Mouse (Mus musculus): ENCODE data around the gene Grap. TPM values are rescaled to one million over a fixed set of nuclear protein-coding genes. Genes with fewer than 3 reads are reported as not detected.

Grap gene
- polyA plus RNA-seq, 1 experiment from 2014 or later = 4.7 TPM

DNA sequence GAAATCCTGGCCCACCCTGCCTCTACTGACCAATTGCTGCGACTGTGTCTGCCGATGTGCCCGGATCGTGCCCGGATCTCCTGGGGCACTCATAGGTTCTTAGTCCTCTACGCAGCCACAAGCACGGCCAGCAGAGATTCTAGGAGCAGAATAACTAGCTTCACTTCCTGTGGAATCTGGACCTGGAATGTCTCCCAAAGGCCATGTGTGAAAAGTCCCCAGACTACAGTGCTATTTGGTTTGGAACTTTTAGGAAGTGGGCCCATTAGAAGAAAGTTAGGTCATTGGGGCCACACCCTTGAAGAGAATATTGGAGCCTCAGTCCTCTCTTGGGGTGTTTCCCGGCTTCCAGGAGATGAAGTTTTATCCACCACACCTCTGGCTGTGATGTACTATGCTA is 34.9 kb upstream of the Grap start:
- H3K9me3 ChIP-seq (ENCODE audit: control insufficient read depth, low read length) = no peaks in the 10 kb centered on the region
- no peaks in the 10 kb centered on the region for H3K36me3 ChIP-seq (ENCODE audit: control insufficient read depth, insufficient read depth, low read length)
- WGBS = 93% methylated on average over 8 of the region's 8 CpGs
- H3K27ac ChIP-seq (ENCODE audit: low read depth, low read length) = no peak overlapping the region
- no peaks in the 10 kb centered on the region for H3K4me1 ChIP-seq (ENCODE audit: control insufficient read depth, insufficient read depth, low read length)
- H3K27me3 ChIP-seq (ENCODE audit: control insufficient read depth, insufficient read depth, low read length) = no peaks in the 10 kb centered on the region; the same call in 1 of the 2 replicates
- no peak for ATAC-seq (ENCODE audit: low read depth)
- no peak overlapping the region for H3K4me2 ChIP-seq (ENCODE audit: low read depth, low read length)
- H3K9ac ChIP-seq (replicated peaks; ENCODE audit: low read depth, low read length) = no peak overlapping the region
- no peak overlapping the region for H3K4me3 ChIP-seq (ENCODE audit: low read depth, low read length)

DNA sequence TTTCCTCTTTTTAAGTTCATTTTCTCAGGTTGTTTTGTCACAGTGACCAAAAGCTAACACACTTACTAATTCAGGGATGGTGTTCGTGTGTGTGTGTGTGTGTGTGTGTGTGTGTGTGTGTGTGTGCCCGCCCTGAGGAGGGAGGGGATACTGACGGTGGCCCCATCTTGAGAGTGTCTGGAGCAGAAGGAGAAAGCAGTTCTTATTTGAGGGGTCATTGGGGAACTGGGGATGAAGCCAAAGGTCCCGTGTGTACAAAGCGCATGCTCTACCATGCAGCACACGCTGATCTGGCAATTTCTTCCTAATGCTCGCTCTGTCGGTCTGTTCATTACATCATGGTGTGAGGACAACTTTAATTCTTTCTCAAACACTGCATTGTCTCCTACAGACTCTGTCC is 34.5 kb upstream of the Grap start:
- Histone ChIP-seq H3K9me3 (ENCODE audit: control insufficient read depth, low read length) (no peaks in the 10 kb centered on the region), H3K4me1 (ENCODE audit: control insufficient read depth, insufficient read depth, low read length) (no peaks in the 10 kb centered on the region), H3K36me3 (ENCODE audit: control insufficient read depth, insufficient read depth, low read length) (no peaks in the 10 kb centered on the region), H3K27ac (ENCODE audit: low read depth, low read length) (no peak overlapping the region), H3K27me3 (ENCODE audit: control insufficient read depth, insufficient read depth, low read length) (no peaks in the 10 kb centered on the region; the same call in 1 of the 2 replicates), H3K4me3 (ENCODE audit: low read depth, low read length) (no peak overlapping the region), H3K4me2 (ENCODE audit: low read depth, low read length) (no peak overlapping the region), H3K9ac (replicated peaks; ENCODE audit: low read depth, low read length) (no peak overlapping the region)
- ATAC-seq (ENCODE audit: low read depth) = no peak
- 82% methylated on average over 8 of the region's 8 CpGs for WGBS

DNA sequence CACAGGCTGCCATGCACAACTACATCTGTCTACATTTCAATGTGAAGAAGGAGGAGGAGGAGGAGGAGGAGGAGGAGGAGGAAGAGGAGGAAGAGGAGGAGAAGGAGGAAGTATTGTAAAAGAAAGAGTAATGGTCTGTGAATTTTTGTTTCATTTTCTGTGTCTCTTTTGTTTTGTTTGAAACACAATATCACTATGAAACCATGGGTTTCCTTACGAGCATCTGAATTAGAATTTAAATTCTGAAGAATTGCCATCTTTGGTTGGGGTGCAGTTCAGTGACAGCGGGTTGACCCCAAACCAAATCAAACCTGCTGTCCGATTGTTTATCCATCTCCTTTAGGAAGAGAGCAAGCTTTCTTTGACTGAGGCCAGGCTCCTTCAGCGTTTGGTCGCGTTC is 33.7 kb upstream of the Grap start:
- ATAC-seq (ENCODE audit: low read depth) = no peak
- no peaks in the 10 kb centered on the region for H3K9me3 ChIP-seq (ENCODE audit: control insufficient read depth, low read length)
- H3K4me3 ChIP-seq (ENCODE audit: low read depth, low read length) = peak overlapping the region; percentile 24; the same call in 1 of the 2 replicates
- H3K4me1 ChIP-seq (ENCODE audit: control insufficient read depth, insufficient read depth, low read length) = no peaks in the 10 kb centered on the region
- no peaks in the 10 kb centered on the region for H3K36me3 ChIP-seq (ENCODE audit: control insufficient read depth, insufficient read depth, low read length)
- H3K27me3 ChIP-seq (ENCODE audit: control insufficient read depth, insufficient read depth, low read length) = no peaks in the 10 kb centered on the region; the same call in 1 of the 2 replicates
- peak overlapping the region; percentile 68 for H3K4me2 ChIP-seq (ENCODE audit: low read depth, low read length)
- H3K9ac ChIP-seq (replicated peaks; ENCODE audit: low read depth, low read length) = no peak overlapping the region
- WGBS = 12% methylated on average over 6 of the region's 6 CpGs
- H3K27ac ChIP-seq (ENCODE audit: low read depth, low read length) = no peak overlapping the region

DNA sequence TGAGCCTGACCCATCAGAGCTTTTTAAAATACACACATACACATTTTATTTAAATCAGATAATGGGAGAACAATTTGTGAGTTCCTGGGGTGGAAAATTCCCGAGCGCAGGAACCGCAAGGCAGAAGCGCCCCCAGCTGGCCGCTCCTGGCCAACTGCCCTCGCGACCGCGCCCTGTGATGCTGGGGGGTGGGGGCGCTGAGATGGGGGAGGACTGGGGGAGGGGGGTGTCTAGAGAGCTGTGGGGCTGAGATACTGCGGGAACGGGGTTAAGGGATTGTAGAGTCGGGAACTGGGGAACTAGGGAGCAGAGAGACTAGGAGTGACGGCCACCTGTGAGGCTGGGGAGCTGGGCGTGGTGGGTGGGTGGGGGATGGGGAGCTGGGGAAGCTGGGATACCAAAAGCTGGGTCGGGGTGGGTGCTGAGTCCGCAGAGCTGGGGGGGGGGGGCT is 33.2 kb upstream of the Grap start:
- Histone ChIP-seq H3K4me2 (ENCODE audit: low read depth, low read length) (peak overlapping the region; percentile 68), H3K27me3 (ENCODE audit: control insufficient read depth, insufficient read depth, low read length) (no peaks in the 10 kb centered on the region; the same call in 1 of the 2 replicates), H3K4me1 (ENCODE audit: control insufficient read depth, insufficient read depth, low read length) (no peaks in the 10 kb centered on the region), H3K9ac (replicated peaks; ENCODE audit: low read depth, low read length) (0 out of 2 replicates have a peak overlapping the region, but pooled peaks have one; percentile 34), H3K27ac (ENCODE audit: low read depth, low read length) (no peak overlapping the region), H3K9me3 (ENCODE audit: control insufficient read depth, low read length) (no peaks in the 10 kb centered on the region), H3K4me3 (ENCODE audit: low read depth, low read length) (peak overlapping the region; percentile 24), H3K36me3 (ENCODE audit: control insufficient read depth, insufficient read depth, low read length) (no peaks in the 10 kb centered on the region)
- peak; percentile 60; the same call in 1 of the 2 replicates for ATAC-seq (ENCODE audit: low read depth)
- WGBS = 0% methylated on average over 17 of the region's 17 CpGs

DNA sequence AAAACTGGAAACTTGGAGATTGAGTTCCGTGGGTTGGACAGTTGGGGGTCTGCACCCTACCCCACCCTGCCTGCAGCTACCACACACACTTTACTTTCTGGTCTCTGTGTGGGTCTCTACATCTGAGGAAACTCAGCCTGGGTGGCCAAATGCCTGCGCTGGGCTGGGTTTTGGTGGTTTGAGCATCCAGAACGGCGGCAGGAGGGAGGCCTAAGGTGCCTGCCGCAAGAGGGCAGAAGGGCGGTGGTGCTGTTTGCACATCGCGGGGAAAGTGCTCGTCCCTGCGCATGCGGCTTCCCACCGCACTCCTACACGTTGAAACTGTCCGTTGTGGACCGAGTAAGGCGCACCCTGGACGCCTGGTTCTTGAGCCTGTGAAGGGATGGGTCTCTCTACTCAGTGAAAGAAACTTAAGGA is 32.8 kb upstream of the Grap start:
- under 1% methylated on average over 17 of the region's 17 CpGs for WGBS
- Histone ChIP-seq H3K4me2 (ENCODE audit: low read depth, low read length) (peak overlapping the region; percentile 68), H3K4me3 (ENCODE audit: low read depth, low read length) (peak overlapping the region; percentile 24), H3K27me3 (ENCODE audit: control insufficient read depth, insufficient read depth, low read length) (no peaks in the 10 kb centered on the region; the same call in 1 of the 2 replicates), H3K9me3 (ENCODE audit: control insufficient read depth, low read length) (no peaks in the 10 kb centered on the region), H3K4me1 (ENCODE audit: control insufficient read depth, insufficient read depth, low read length) (no peaks in the 10 kb centered on the region), H3K9ac (replicated peaks; ENCODE audit: low read depth, low read length) (peak overlapping the region; percentile 34; the same call in 1 of the 2 replicates), H3K27ac (ENCODE audit: low read depth, low read length) (no peak overlapping the region; the same call in 1 of the 2 replicates), H3K36me3 (ENCODE audit: control insufficient read depth, insufficient read depth, low read length) (no peaks in the 10 kb centered on the region)
- peak; percentile 61; the same call in 1 of the 2 replicates for ATAC-seq (ENCODE audit: low read depth)

DNA sequence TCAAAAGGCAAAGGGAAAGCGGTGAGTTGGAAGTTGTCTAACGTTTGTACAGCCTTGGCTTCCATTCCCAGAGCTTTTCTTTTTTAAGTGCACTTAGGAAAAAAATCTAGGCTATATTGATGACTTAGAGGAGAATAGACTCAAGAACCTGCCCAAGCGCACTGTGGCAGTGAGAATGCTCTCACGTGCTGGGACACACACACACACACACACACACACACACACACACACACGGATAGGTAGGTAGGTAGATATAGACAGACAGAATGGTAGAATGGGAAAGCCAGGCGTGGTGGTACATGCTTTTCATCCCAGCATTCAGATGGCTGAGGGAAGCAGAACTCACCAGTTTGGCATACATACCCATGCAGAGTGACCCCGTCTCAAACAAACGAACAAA is 32.3 kb upstream of the Grap start:
- H3K4me3 ChIP-seq (ENCODE audit: low read depth, low read length) = peak overlapping the region; percentile 24; the same call in 1 of the 2 replicates
- no peak overlapping the region for H3K27ac ChIP-seq (ENCODE audit: low read depth, low read length)
- no peaks in the 10 kb centered on the region for H3K9me3 ChIP-seq (ENCODE audit: control insufficient read depth, low read length)
- H3K4me1 ChIP-seq (ENCODE audit: control insufficient read depth, insufficient read depth, low read length) = no peaks in the 10 kb centered on the region
- no peaks in the 10 kb centered on the region for H3K36me3 ChIP-seq (ENCODE audit: control insufficient read depth, insufficient read depth, low read length)
- 0 out of 2 replicates have a peak overlapping the region, but pooled peaks have one; percentile 34 for H3K9ac ChIP-seq (replicated peaks; ENCODE audit: low read depth, low read length)
- H3K27me3 ChIP-seq (ENCODE audit: control insufficient read depth, insufficient read depth, low read length) = no peaks in the 10 kb centered on the region; the same call in 1 of the 2 replicates
- 64% methylated on average over 8 of the region's 8 CpGs for WGBS
- H3K4me2 ChIP-seq (ENCODE audit: low read depth, low read length) = peak overlapping the region; percentile 68
- ATAC-seq (ENCODE audit: low read depth) = no peak

DNA sequence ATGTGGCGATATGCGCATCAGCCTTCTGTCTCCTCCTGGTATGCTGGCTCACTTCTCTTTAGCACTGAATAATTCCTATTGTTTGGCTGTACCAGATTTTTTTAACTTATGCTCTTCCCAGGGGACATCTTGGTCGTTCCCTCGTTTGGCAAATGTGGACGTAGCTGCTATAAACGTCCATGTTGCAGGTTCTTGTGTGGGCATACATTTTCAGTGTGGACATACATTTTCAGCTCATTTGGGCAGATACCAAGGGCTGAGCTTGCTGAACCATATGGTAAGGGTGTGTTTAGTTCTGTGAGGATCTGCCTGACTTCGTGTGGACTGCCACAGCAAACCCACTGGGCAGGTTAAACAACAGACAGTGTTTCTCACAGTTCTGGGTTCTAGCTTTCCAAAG is 27.9 kb upstream of the Grap start:
- H3K9me3 ChIP-seq (ENCODE audit: control insufficient read depth, low read length) = no peaks in the 10 kb centered on the region
- H3K36me3 ChIP-seq (ENCODE audit: control insufficient read depth, insufficient read depth, low read length) = no peaks in the 10 kb centered on the region
- H3K27me3 ChIP-seq (ENCODE audit: control insufficient read depth, insufficient read depth, low read length) = no peaks in the 10 kb centered on the region; the same call in 1 of the 2 replicates
- no peak overlapping the region for H3K27ac ChIP-seq (ENCODE audit: low read depth, low read length)
- 76% methylated on average over 7 of the region's 7 CpGs for WGBS
- H3K4me2 ChIP-seq (ENCODE audit: low read depth, low read length) = no peak overlapping the region
- no peak overlapping the region for H3K4me3 ChIP-seq (ENCODE audit: low read depth, low read length)
- H3K9ac ChIP-seq (replicated peaks; ENCODE audit: low read depth, low read length) = no peak overlapping the region
- no peaks in the 10 kb centered on the region for H3K4me1 ChIP-seq (ENCODE audit: control insufficient read depth, insufficient read depth, low read length)
- ATAC-seq (ENCODE audit: low read depth) = no peak

DNA sequence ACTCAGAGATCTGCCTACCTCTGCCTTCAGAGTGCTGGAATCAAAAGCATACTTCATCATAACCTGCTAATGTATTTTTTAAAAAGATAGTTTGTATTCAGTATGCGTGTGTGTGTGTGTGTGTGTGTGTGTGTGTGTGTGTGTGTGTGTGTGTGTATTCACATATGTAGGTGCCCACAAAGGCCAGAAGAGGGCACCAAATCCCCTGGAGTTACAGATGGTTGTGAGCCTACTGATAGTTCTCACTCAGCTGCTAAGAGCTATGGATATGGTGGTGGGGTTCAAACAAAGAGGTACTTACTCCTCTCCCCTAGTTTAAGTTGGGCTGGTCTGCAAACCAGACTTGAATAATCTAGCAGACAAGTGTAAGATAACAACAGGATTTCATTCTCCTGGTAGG is 26.6 kb upstream of the Grap start:
- Histone ChIP-seq H3K9me3 (ENCODE audit: control insufficient read depth, low read length) (no peaks in the 10 kb centered on the region), H3K9ac (replicated peaks; ENCODE audit: low read depth, low read length) (no peak overlapping the region), H3K4me2 (ENCODE audit: low read depth, low read length) (no peak overlapping the region), H3K4me1 (ENCODE audit: control insufficient read depth, insufficient read depth, low read length) (no peaks in the 10 kb centered on the region), H3K27ac (ENCODE audit: low read depth, low read length) (no peak overlapping the region), H3K27me3 (ENCODE audit: control insufficient read depth, insufficient read depth, low read length) (no peaks in the 10 kb centered on the region; the same call in 1 of the 2 replicates), H3K36me3 (ENCODE audit: control insufficient read depth, insufficient read depth, low read length) (no peaks in the 10 kb centered on the region), H3K4me3 (ENCODE audit: low read depth, low read length) (no peak overlapping the region)
- WGBS = 94% methylated on average over 1 of the region's 1 CpGs
- no peak for ATAC-seq (ENCODE audit: low read depth)

DNA sequence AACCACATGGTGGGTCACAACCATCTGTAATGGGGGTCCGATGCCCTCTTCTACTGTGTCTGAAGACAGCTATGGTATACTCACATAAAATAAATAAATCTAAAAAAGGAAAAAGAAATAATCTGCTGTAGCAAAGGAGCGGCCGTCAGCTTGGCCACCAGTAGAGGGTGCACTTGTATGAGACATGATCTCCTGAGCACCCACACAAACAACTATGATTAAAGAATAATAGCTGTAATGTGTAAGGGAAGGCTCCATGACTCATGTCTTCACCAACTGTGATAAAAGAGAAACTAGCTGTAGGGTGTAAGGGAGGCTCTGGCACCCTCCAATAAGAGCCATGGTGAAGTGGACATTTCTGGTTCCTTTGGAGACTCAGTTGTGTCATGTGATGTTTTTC is 23.4 kb upstream of the Grap start:
- Histone ChIP-seq H3K4me1 (ENCODE audit: control insufficient read depth, insufficient read depth, low read length) (no peaks in the 10 kb centered on the region), H3K27me3 (ENCODE audit: control insufficient read depth, insufficient read depth, low read length) (no peaks in the 10 kb centered on the region), H3K9me3 (ENCODE audit: control insufficient read depth, low read length) (no peaks in the 10 kb centered on the region), H3K36me3 (ENCODE audit: control insufficient read depth, insufficient read depth, low read length) (no peaks in the 10 kb centered on the region), H3K9ac (replicated peaks; ENCODE audit: low read depth, low read length) (no peak overlapping the region), H3K4me2 (ENCODE audit: low read depth, low read length) (no peak overlapping the region), H3K4me3 (ENCODE audit: low read depth, low read length) (no peak overlapping the region), H3K27ac (ENCODE audit: low read depth, low read length) (no peak overlapping the region)
- no peak for ATAC-seq (ENCODE audit: low read depth)
- WGBS = 65% methylated on average over 3 of the region's 3 CpGs

Measured in neural tube, embryonic 14.5 days (tissue).